Mouse (Mus musculus) kidney, postnatal 4 days (tissue): Measurements from ENCODE around the gene Gm37240.

Experiments
- DNase-seq, 2 experiments: peaks; one replicate each; pipeline ENCODE4 v3.0.0; 2021; ENCODE audit warnings: mixed read lengths in 2 of 2

The Gm37240 gene

DNA sequence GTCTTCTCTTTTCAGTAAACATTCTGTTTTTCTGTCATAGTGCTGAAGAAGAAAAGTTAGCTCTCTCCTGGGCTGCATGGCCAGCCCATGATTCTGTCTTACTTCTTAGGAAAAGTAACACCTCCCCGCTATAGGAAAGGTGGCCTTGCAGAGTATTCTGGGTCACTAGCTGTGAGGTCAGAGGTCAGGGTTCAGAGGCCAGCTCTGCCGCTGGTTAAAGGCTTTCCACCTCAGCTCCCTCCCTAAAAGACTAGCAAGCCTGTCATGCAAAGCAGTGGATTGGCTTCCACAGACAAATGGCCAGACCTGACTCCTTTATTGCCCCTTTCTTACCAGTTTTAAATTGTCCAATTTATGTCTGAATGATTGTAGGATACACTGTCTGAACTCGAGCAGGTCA, 23.3 kb downstream of the Gm37240 start:
- peak in 1 of 2 experiments; percentile 8 for DNase-seq

DNA sequence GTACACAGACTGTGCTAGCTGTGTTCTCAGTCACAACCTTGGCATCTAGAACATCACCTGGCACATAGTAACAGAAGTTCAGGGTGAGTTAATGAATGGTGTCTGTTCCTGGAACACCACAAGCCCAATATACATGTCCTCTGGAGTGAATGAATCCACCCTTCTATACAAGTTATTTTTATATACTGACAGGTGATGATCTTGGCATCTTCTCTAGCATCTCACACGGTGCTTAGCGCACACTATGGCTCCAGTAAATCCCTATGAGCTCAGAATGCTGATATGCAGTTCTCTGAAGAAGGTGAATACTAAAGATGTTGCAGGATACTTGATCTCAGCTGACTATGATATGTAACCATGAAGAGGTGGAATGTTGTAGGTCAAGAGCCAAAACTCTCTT, 24.4 kb downstream of the Gm37240 start:
- DNase-seq, result no peak

DNA sequence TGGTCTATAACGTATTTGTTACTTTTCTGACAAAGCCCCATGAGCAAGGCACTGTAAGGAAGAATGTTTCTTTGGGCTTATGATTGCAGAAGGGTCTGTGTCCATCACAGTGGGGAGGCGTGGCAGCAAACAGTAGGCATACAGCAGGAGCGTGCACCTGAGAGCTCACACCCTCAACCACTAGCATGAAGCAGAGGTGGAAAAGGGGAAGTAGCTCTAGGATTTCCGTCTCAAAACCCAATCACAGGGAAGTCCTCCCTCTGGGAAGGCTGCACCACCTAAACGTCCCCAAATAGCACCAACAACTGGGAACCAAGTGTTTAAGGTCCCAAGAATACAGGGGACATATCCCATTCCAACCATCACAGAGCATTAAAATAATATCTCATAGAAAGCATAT, 26.3 kb downstream of the Gm37240 start:
- DNase-seq, result no peak

GRCm38 (mm10) chr3:85859311-85859710, 28.0 kb downstream of the Gm37240 start:
- DNase-seq, result no peak

GRCm38 (mm10) chr3:85858140-85859135, 28.9 kb downstream of the Gm37240 start:
- no peak for DNase-seq

- DNase-seq, result no peak
Measured at GRCm38 (mm10) chr3:85857083-85857482, 30.2 kb downstream of the Gm37240 start.

- no peak for DNase-seq
Measured at GRCm38 (mm10) chr3:85855947-85856346, 31.4 kb downstream of the Gm37240 start.

DNA sequence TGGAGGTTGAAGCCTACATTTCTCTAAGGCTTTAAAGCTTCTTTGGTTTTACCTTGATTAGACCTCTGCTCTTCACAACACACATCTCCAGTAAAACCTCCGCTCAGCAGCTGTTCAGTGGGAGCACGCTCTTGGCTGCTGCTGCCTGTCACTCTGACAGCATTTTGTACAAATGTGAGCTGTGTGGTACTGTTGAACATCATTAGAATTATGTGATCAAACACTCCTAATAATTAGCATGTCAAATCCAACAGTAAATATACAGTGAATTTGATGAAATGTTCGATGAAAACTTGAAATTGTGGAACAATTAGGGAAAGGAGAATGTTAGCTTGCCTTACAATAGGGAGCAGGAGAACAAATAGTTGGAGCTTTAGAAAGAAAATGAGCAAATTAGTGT, 32.3 kb downstream of the Gm37240 start:
- DNase-seq, result no peak

- no peak for DNase-seq
Measured at GRCm38 (mm10) chr3:85854143-85854542, 33.2 kb downstream of the Gm37240 start.

- no peak for DNase-seq
Measured at GRCm38 (mm10) chr3:85853715-85854114, 33.6 kb downstream of the Gm37240 start.

- DNase-seq, result no peak
Measured at GRCm38 (mm10) chr3:85850079-85850478, 37.2 kb downstream of the Gm37240 start.

DNA sequence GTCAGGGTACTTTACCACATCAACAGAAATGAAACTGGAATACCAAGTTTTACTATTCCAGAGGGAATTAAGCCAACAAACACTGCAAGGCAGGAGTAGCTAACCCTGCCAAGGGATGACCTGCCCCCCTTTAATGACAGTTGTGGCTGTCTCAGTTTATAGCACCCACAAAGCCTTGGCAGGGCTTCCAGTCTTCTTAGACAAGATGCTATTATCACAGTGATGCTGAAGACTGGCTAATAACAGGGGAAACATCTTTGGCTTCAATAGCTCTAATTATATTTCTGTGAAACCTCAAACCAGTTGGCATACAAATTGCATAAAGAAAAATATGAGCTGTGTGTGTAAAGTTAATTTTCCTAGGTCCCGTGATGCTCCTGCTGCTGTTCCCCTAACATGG, 41.0 kb downstream of the Gm37240 start:
- no peak for DNase-seq

DNA sequence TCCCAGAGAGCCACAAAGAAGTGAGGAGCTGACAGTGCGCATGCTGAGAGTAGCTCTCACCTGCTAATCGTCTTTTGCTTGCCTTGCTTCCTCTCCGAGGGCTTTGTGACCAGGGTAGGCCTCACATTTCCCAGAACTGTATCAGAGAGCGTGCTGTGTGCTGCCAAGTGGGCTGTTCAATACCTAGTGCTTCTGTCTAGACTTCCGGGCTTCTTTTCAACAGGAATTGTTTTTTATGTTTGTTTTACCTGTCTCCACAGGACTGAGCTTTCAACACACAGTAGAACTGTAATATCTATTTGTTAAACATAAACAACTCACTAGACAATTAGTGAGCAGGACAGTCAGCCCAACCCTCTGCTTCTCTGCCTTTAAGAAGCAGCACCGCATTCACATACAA, 42.0 kb downstream of the Gm37240 start:
- no peak for DNase-seq

GRCm38 (mm10) chr3:85842881-85843218, 44.5 kb downstream of the Gm37240 start:
- peak; percentile 22 to 30 for DNase-seq

- DNase-seq, result peak in 1 of 2 experiments; percentile 29
Measured at GRCm38 (mm10) chr3:85842177-85842880, 45.0 kb downstream of the Gm37240 start.

- DNase-seq, result no peak
Measured at GRCm38 (mm10) chr3:85841454-85842176, 45.7 kb downstream of the Gm37240 start.

GRCm38 (mm10) chr3:85833627-85834026, 53.7 kb downstream of the Gm37240 start:
- no peak for DNase-seq

DNA sequence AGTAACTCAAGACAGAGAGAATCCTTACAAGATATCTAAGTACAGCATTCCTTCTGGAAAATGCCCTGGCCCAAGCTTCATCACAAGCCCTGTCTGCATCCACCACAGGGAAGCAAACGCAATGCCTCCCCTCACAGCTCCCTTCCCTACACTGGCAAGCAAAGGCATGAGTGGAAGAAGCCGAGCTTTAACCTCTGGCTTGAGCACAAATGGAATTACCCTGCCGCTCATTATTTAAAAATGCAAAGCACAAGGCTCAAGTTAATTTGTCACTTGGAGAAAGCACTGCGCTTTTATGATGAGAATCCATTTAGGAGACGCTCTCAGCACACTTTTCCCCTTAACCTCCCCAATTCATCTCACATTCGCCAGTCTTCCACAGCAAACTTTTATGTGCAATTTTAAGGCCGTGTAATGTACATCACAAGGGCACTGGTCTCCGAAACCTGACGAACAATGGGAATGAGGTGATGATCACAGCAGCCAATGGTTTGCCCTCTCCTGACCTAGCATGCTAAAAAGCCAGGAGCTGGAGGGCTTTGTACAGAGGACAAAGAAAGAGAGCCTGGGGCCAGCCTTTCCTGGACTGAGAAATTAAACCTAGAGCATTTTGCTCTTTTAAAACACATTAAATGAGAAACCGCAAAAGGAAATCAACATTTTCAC, 54.7 kb downstream of the Gm37240 start:
- DNase-seq, result peak; percentile 11 to 27

DNA sequence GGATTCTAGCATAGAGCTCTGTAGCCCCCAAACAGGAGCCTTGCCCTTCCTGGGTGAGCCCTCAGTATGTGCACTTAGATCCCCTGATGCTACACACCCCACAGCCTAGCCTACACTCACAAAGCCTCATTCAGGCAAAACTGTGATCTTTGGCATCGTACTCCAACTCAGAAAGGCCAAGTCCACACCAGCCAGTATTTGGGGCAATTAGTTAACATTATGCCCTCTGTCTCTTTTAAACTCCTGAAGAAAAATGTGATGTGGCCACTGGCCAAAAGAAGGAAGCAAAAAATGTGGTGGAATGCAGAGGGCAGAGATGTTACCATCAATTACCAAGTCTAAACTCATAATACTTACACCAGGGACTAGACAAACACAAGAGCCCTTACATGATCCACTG, 55.5 kb downstream of the Gm37240 start:
- peak; percentile 5 to 17 for DNase-seq

- peak; percentile 20 to 39 for DNase-seq
Measured at GRCm38 (mm10) chr3:85829047-85829446, 58.3 kb downstream of the Gm37240 start.

DNA sequence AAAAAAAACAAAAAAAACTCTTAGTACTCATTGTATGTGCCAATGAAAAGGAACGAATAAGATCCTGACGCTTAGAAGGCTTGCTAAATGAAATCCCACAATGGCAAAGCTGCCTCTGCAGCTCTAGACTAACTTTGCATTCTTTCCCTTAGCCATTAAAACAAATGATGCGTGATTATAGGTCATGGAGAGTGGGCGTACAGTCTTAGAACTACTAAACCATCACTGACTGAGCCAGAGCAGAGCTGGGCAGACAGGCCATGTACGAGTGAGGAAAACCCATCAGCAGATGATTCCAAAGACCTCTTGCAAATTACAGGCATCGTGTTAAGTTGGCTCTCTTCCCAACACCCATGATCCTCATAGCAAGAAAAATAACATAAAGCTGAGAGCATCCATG, 59.5 kb downstream of the Gm37240 start:
- peak; percentile 8 to 30 for DNase-seq

- DNase-seq, result peak; percentile 4 to 19
Measured at GRCm38 (mm10) chr3:85827283-85827682, 60.0 kb downstream of the Gm37240 start.
